Mouse (Mus musculus) neural tube, embryonic 15.5 days (tissue): Measurements from ENCODE around the gene Rftn1. TPM values are rescaled to one million over a fixed set of nuclear protein-coding genes. Genes with fewer than 3 reads are reported as not detected.

Source experiments
- ATAC-seq: fragments of 200-750 bp; cut with Nextera tagmentation; 2 replicates; pipeline ENCODE4 v1.8.0; 2017; ENCODE audit warnings: mild to moderate bottlenecking, moderate TSS enrichment, moderate library complexity; ENCODE audit not compliant: low FRiP score
- H3K27ac ChIP-seq: fragments of 300-500 bp; sonication (generic); replicated peaks from 2 replicates; pipeline ENCODE4 v1.5.1; 2015; ENCODE audit warnings: mild to moderate bottlenecking, inconsistent platforms
- H3K27me3 ChIP-seq: fragments of 300-500 bp; sonication (generic); replicated peaks from 2 replicates; pipeline ENCODE4 v1.6.1; 2015; ENCODE audit warnings: inconsistent platforms
- H3K36me3 ChIP-seq: fragments of 300-500 bp; sonication (generic); 2 replicates; pipeline ENCODE4 v1.6.1; 2015; ENCODE audit warnings: inconsistent platforms
- H3K4me1 ChIP-seq: fragments of 300-500 bp; sonication (generic); 2 replicates; pipeline ENCODE4 v1.6.1; 2015; ENCODE audit warnings: inconsistent platforms
- H3K4me2 ChIP-seq: fragments of 300-500 bp; sonication (generic); 2 replicates; pipeline ENCODE4 v1.6.1; 2015; ENCODE audit warnings: inconsistent platforms, mild to moderate bottlenecking, moderate library complexity
- H3K4me3 ChIP-seq: fragments of 300-500 bp; sonication (generic); replicated peaks from 2 replicates; pipeline ENCODE4 v1.5.1; 2015; ENCODE audit warnings: mild to moderate bottlenecking, inconsistent platforms
- H3K9ac ChIP-seq: fragments of 300-500 bp; sonication (generic); replicated peaks from 2 replicates; pipeline ENCODE4 v1.6.1; 2015; ENCODE audit warnings: mild to moderate bottlenecking, inconsistent platforms
- H3K9me3 ChIP-seq: fragments of 300-500 bp; sonication (generic); replicated peaks from 2 replicates; pipeline ENCODE4 v1.6.1; 2016; ENCODE audit warnings: inconsistent platforms
- WGBS: fragments of 180-500 bp; shearing (Covaris S2); methylation state at CpG from one replicate; pipeline ENCODE4 v1.1.7; 2015; ENCODE audit warnings: mixed read lengths; 5-methylcytosine and 5-hydroxymethylcytosine counted together
- polyA plus RNA-seq: library from polyadenylated mRNA; unstranded; fragments of >200 nt; fragmentation: Nextera tagmentation; extraction: Ambion mirVana; gene quantifications from 2 replicates; pipeline ENCODE4 v1.2.1, GENCODE M21; 2015

The Rftn1 gene
- polyA plus RNA-seq, 1 experiment from 2014 or later, result 17.9 TPM

- no peak overlapping the region for H3K27ac ChIP-seq
- no peak for ATAC-seq
- no peaks in the 10 kb centered on the region for H3K36me3 ChIP-seq
- WGBS, result 93% methylated on average over 4 of the region's 4 CpGs
- no peak overlapping the region for H3K4me3 ChIP-seq
- H3K4me2 ChIP-seq, result no peak overlapping the region
- peaks cover 11% of the 10 kb centered on the region for H3K4me1 ChIP-seq
- no peaks in the 10 kb centered on the region for H3K27me3 ChIP-seq
- H3K9ac ChIP-seq, result no peak overlapping the region
- H3K9me3 ChIP-seq, result no peaks in the 10 kb centered on the region
These were observed 208.9 kb downstream of the Rftn1 start for GRCm38 (mm10) chr17:49981591-49981990.

- Histone ChIP-seq H3K4me1 (peaks cover 19% of the 10 kb centered on the region), H3K9ac (no peak overlapping the region), H3K4me3 (no peak overlapping the region), H3K4me2 (no peak overlapping the region), H3K27ac (no peak overlapping the region), H3K36me3 (no peaks in the 10 kb centered on the region), H3K9me3 (no peaks in the 10 kb centered on the region), H3K27me3 (no peaks in the 10 kb centered on the region)
- 98% methylated on average over 4 of the region's 4 CpGs for WGBS
- no peak for ATAC-seq
These were observed 210.7 kb downstream of the Rftn1 start for GRCm38 (mm10) chr17:49979761-49980285.

GRCm38 (mm10) chr17:49977424-49977790 lies 213.1 kb downstream of the Rftn1 start:
- H3K27ac ChIP-seq, result peak overlapping the region; percentile 49
- 0 out of 2 replicates have a peak, but pooled peaks have one; percentile 39 for ATAC-seq
- WGBS, result 47% methylated on average over 3 of the region's 3 CpGs

GRCm38 (mm10) chr17:49976678-49977423 lies 213.6 kb downstream of the Rftn1 start:
- ATAC-seq, result peak; percentile 45
- H3K9me3 ChIP-seq, result no peaks in the 10 kb centered on the region
- H3K4me1 ChIP-seq, result peaks cover 19% of the 10 kb centered on the region
- H3K4me2 ChIP-seq, result no peak overlapping the region
- H3K9ac ChIP-seq, result no peak overlapping the region
- H3K27me3 ChIP-seq, result no peaks in the 10 kb centered on the region
- H3K27ac ChIP-seq, result peak overlapping the region; percentile 49
- WGBS, result 38% methylated on average over 4 of the region's 4 CpGs
- H3K4me3 ChIP-seq, result no peak overlapping the region
- H3K36me3 ChIP-seq, result no peaks in the 10 kb centered on the region

More at GRCm38 (mm10) chr17:49977424-49977790, 213.1 kb downstream of the Rftn1 start:
- Histone ChIP-seq H3K4me1 (peaks cover 19% of the 10 kb centered on the region), H3K27me3 (no peaks in the 10 kb centered on the region), H3K9ac (no peak overlapping the region), H3K36me3 (no peaks in the 10 kb centered on the region), H3K4me3 (no peak overlapping the region), H3K4me2 (no peak overlapping the region), H3K9me3 (no peaks in the 10 kb centered on the region)

GRCm38 (mm10) chr17:49975481-49975880 lies 215.0 kb downstream of the Rftn1 start:
- ATAC-seq, result no peak
- H3K27ac ChIP-seq, result no peak overlapping the region
- WGBS, result 55% methylated on average over 7 of the region's 7 CpGs
- H3K9me3 ChIP-seq, result 0 out of 2 replicates have a peak, but pooled peaks cover 1% of the 10 kb centered on the region
- no peaks in the 10 kb centered on the region for H3K27me3 ChIP-seq
- H3K4me2 ChIP-seq, result no peak overlapping the region
- no peaks in the 10 kb centered on the region for H3K36me3 ChIP-seq
- peaks cover 19% of the 10 kb centered on the region for H3K4me1 ChIP-seq
- no peak overlapping the region for H3K4me3 ChIP-seq
- H3K9ac ChIP-seq, result no peak overlapping the region

- Histone ChIP-seq H3K4me2 (no peak overlapping the region), H3K4me3 (no peak overlapping the region), H3K9me3 (0 out of 2 replicates have a peak, but pooled peaks cover 3% of the 10 kb centered on the region), H3K4me1 (peaks cover 19% of the 10 kb centered on the region), H3K27ac (no peak overlapping the region), H3K9ac (no peak overlapping the region), H3K36me3 (no peaks in the 10 kb centered on the region), H3K27me3 (no peaks in the 10 kb centered on the region)
- ATAC-seq, result no peak
- WGBS, result 83% methylated on average over 6 of the region's 6 CpGs
These were observed 215.5 kb downstream of the Rftn1 start for GRCm38 (mm10) chr17:49974996-49975395.

GRCm38 (mm10) chr17:49972164-49972563 lies 218.3 kb downstream of the Rftn1 start:
- Histone ChIP-seq H3K36me3 (no peaks in the 10 kb centered on the region), H3K4me2 (no peak overlapping the region), H3K9me3 (0 out of 2 replicates have a peak, but pooled peaks cover 3% of the 10 kb centered on the region), H3K4me1 (peaks cover 13% of the 10 kb centered on the region), H3K27me3 (no peaks in the 10 kb centered on the region), H3K4me3 (no peak overlapping the region), H3K27ac (no peak overlapping the region), H3K9ac (no peak overlapping the region)
- no peak for ATAC-seq
- 88% methylated on average over 1 of the region's 1 CpGs for WGBS

GRCm38 (mm10) chr17:49971057-49971456 lies 219.4 kb downstream of the Rftn1 start:
- H3K9ac ChIP-seq, result no peak overlapping the region
- no peaks in the 10 kb centered on the region for H3K27me3 ChIP-seq
- H3K9me3 ChIP-seq, result 0 out of 2 replicates have a peak, but pooled peaks cover 3% of the 10 kb centered on the region
- H3K27ac ChIP-seq, result no peak overlapping the region
- H3K4me2 ChIP-seq, result no peak overlapping the region
- ATAC-seq, result no peak
- H3K4me1 ChIP-seq, result 0 out of 2 replicates have a peak, but pooled peaks cover 6% of the 10 kb centered on the region
- no peaks in the 10 kb centered on the region for H3K36me3 ChIP-seq
- H3K4me3 ChIP-seq, result no peak overlapping the region

GRCm38 (mm10) chr17:49968467-49969207 lies 221.8 kb downstream of the Rftn1 start:
- WGBS, result 70% methylated on average over 9 of the region's 9 CpGs
- ATAC-seq, result peak; percentile 72

GRCm38 (mm10) chr17:49965846-49966762 lies 224.4 kb downstream of the Rftn1 start:
- Histone ChIP-seq H3K27ac (peak overlapping the region; percentile 28; the same call in 1 of the 2 replicates), H3K4me3 (no peak overlapping the region), H3K36me3 (no peaks in the 10 kb centered on the region), H3K4me2 (no peak overlapping the region), H3K9me3 (0 out of 2 replicates have a peak, but pooled peaks cover 3% of the 10 kb centered on the region), H3K4me1 (no peaks in the 10 kb centered on the region), H3K27me3 (no peaks in the 10 kb centered on the region), H3K9ac (no peak overlapping the region)
- WGBS, result 66% methylated on average over 17 of the region's 17 CpGs
- ATAC-seq, result no peak

More at GRCm38 (mm10) chr17:49968467-49969207, 221.8 kb downstream of the Rftn1 start:
- Histone ChIP-seq H3K4me3 (no peak overlapping the region), H3K4me2 (no peak overlapping the region), H3K27me3 (no peaks in the 10 kb centered on the region), H3K36me3 (no peaks in the 10 kb centered on the region), H3K9ac (no peak overlapping the region), H3K27ac (no peak overlapping the region), H3K9me3 (0 out of 2 replicates have a peak, but pooled peaks cover 3% of the 10 kb centered on the region), H3K4me1 (no peaks in the 10 kb centered on the region)

GRCm38 (mm10) chr17:49965035-49965434 lies 225.4 kb downstream of the Rftn1 start:
- no peak overlapping the region for H3K4me3 ChIP-seq
- no peak overlapping the region for H3K4me2 ChIP-seq
- no peaks in the 10 kb centered on the region for H3K27me3 ChIP-seq
- H3K9me3 ChIP-seq, result no peaks in the 10 kb centered on the region
- H3K27ac ChIP-seq, result no peak overlapping the region
- 75% methylated on average over 7 of the region's 7 CpGs for WGBS
- H3K9ac ChIP-seq, result no peak overlapping the region
- no peaks in the 10 kb centered on the region for H3K36me3 ChIP-seq
- no peak for ATAC-seq
- no peaks in the 10 kb centered on the region for H3K4me1 ChIP-seq
